29 mouse cellular contexts compared by ENCODE assay signal in genomic region chr6:27812789-27813188, GRCm38 (mm10).
DNase-seq lines count a peak whose midpoint lies in the region; ATAC-seq and TF ChIP-seq lines count a peak whose summit lies in the region.
"Had no signal": no experiment of that assay in that cellular context is flagged by ENCODE, and none has a peak within 500 bp of the region (broad histone marks: within the 10 kb centered on the region; RNA-seq: fewer than 3 reads in every experiment).

No protein-coding gene starts in this region.

- no peak overlapping the region for H3K9ac ChIP-seq in liver, adult 2 months (ENCODE audit: low read depth, low read length)
- H3K9ac ChIP-seq in liver, embryonic 12.5 days: no peak overlapping the region
- H3K9ac ChIP-seq: heart, embryonic 13.5 days; intestine, embryonic 15.5 days; lung, embryonic 15.5 days had no signal

- no peaks in the 10 kb centered on the region for H3K9me3 ChIP-seq in liver, embryonic 12.5 days (replicated peaks)
- H3K9me3 ChIP-seq: heart, embryonic 13.5 days; intestine, embryonic 15.5 days; lung, embryonic 15.5 days had no signal

- no peak for ATAC-seq in liver, embryonic 12.5 days
- ATAC-seq: activated CD4-positive, CD25-positive, alpha-beta regulatory T cell, adult 4 months; forebrain, embryonic 16.5 days; hindbrain, embryonic 16.5 days; intestine, embryonic 15.5 days; midbrain, embryonic 16.5 days had no signal

- no peaks in the 10 kb centered on the region for H3K79me2 ChIP-seq in liver, adult 2 months (ENCODE audit: control insufficient read depth, insufficient read depth, low read length)

- TF ChIP-seq CTCF in liver, adult 2 months (IDR thresholded peaks at IDR 0.05; ENCODE audit: low read depth, low read length): no peak

- no peak overlapping the region for H3K27ac ChIP-seq in liver, adult 2 months (replicated peaks; ENCODE audit: insufficient read depth, low read depth, low read length)
- H3K27ac ChIP-seq in liver, embryonic 12.5 days: no peak overlapping the region
- H3K27ac ChIP-seq: heart, adult 2 months; heart, embryonic 13.5 days; intestine, embryonic 15.5 days; layer of hippocampus, adult 2 months; lung, embryonic 15.5 days; stomach, postnatal 0 days had no signal

- H3K36me3 ChIP-seq in liver, adult 2 months (ENCODE audit: control insufficient read depth, insufficient read depth, low read length): no peaks in the 10 kb centered on the region
- no peaks in the 10 kb centered on the region for H3K36me3 ChIP-seq in liver, embryonic 12.5 days
- H3K36me3 ChIP-seq: heart, embryonic 13.5 days; intestine, embryonic 15.5 days; lung, embryonic 15.5 days had no signal

- H3K4me2 ChIP-seq in liver, embryonic 12.5 days: no peak overlapping the region
- H3K4me2 ChIP-seq: heart, embryonic 13.5 days; intestine, embryonic 15.5 days; lung, embryonic 15.5 days; midbrain, embryonic 11.5 days had no signal

- 34% methylated on average over 5 of the region's 5 CpGs for WGBS in liver, adult 2 months
- WGBS in liver, embryonic 12.5 days (ENCODE audit: insufficient replicate concordance): 63% methylated on average over 5 of the region's 5 CpGs

- peak; percentile 1 to 4 for DNase-seq in cerebellum, postnatal 10 days
- DNase-seq in cerebellum, adult 11 months: no peak
- peak; percentile 80 for DNase-seq in liver, adult 2 months (ENCODE audit: extremely low read depth, low read depth, low spot score)
- peak; percentile 49 for DNase-seq in forelimb bud, embryonic 11.5 days (ENCODE audit: low read depth, low spot score)
- no peak for DNase-seq in layer of hippocampus, adult 11-12 months (ENCODE audit: low spot score)
- no peak for DNase-seq in ovary, postnatal 36 days (ENCODE audit: low spot score)
- DNase-seq: adrenal gland, adult 8-10 months; cerebellum, adult 18-20 months; heart, adult 2 months; heart, postnatal 10 days; kidney, postnatal 14 days; liver; right cerebral cortex, adult 18-20 months; spleen, adult 18-20 months; thymus, adult 18-20 months; thymus, postnatal 25 days had no signal

- H3K27me3 ChIP-seq in liver, adult 2 months (ENCODE audit: control insufficient read depth, insufficient read depth, low read length): no peaks in the 10 kb centered on the region
- no peaks in the 10 kb centered on the region for H3K27me3 ChIP-seq in liver, embryonic 12.5 days (replicated peaks)
- H3K27me3 ChIP-seq: CH12.LX; heart, embryonic 13.5 days; intestine, embryonic 15.5 days; lung, embryonic 15.5 days had no signal

- no peak for TF ChIP-seq POLR2A in liver, adult 2 months (IDR thresholded peaks at IDR 0.05; ENCODE audit: extremely low read depth, insufficient read depth, low read length)

- H3K4me1 ChIP-seq in liver, adult 2 months (ENCODE audit: control insufficient read depth, insufficient read depth, low read length): peaks cover 4% of the 10 kb centered on the region; the same call in 1 of the 2 replicates
- no peaks in the 10 kb centered on the region for H3K4me1 ChIP-seq in liver, embryonic 12.5 days
- H3K4me1 ChIP-seq: heart, embryonic 13.5 days; intestine, embryonic 15.5 days; lung, embryonic 15.5 days had no signal

- H3K4me3 ChIP-seq in liver, adult 2 months (ENCODE audit: insufficient read depth, low read depth, low read length): no peak overlapping the region
- no peak overlapping the region for H3K4me3 ChIP-seq in liver, embryonic 12.5 days
- H3K4me3 ChIP-seq: erythroblast, embryonic 14.5 days; heart, adult 2 months; heart, embryonic 13.5 days; intestine, embryonic 15.5 days; layer of hippocampus, adult 2 months; lung, embryonic 15.5 days had no signal

Comparison
In these comparisons a context has a peak if more than half of its experiments do, and no peak if none do; other contexts are left out.
1. DNase-seq: peak in cerebellum, postnatal 10 days (2 of 2), liver, adult 2 months (single experiment) and forelimb bud, embryonic 11.5 days (single experiment); none in cerebellum, adult 11 months (single experiment), layer of hippocampus, adult 11-12 months (single experiment) and ovary, postnatal 36 days (single experiment).